Mouse (Mus musculus) megakaryocyte, embryonic 14.5 days (primary cell): ENCODE measurements around the gene Arhgef3.

Source experiments
- FLI1 ChIP-seq: IDR thresholded peaks from 2 replicates; pipeline ENCODE4 v1.6.1; 2012; ENCODE audit warnings: low read length, inconsistent platforms, mixed read lengths
- GATA1 ChIP-seq: IDR thresholded peaks from 3 replicates; pipeline ENCODE4 v1.6.1; 2012; ENCODE audit warnings: mixed read lengths, low read length, inconsistent platforms, borderline replicate concordance

DNA sequence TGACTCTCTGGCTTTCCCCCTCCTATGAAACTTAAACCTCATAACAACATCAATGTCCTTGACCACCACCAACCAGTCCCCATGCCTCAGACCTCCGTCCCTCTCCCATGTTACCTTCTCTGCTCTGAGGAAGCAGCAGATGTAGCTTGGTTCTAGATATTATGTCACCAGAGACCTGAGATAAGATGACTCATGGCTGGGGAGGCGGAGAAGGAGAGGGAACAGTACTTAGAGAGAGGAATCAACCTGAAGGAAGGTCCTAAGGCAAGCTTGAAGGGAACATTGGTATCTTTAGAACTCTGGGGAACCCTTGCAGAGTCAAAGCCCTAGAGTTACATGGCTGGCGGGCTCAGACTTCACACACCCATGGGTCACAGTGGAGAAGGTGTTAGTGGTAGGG is 25.3 kb downstream of the Arhgef3 start:
- TF ChIP-seq FLI1, result no peak
- no peak for TF ChIP-seq GATA1
